Mouse (Mus musculus): ENCODE data around the gene Vav2. TPM values are rescaled to one million over a fixed set of nuclear protein-coding genes. Genes with fewer than 3 reads are reported as not detected.

The Vav2 gene
- polyA plus RNA-seq, 1 experiment from 2014 or later: 16.4 TPM

DNA sequence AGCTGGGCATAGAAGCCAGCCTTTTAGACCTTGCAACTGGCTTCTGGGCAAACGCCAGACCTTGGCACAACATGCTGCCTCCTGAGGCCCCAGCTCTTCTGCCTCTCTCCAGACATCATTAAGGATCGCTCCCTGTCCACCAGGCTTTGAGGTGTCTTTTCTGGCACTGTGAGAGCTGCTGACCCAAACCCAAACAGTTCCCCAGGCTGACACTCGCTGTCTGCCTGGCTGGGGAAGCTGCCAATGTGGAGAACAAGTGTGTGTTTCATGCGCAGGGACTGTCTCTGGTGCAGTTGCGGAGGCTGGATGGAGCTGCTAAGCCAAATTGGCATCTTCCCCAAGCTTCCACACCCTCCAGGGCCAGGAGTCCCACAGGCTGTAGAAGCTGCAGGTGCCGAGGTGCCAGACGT, 203.8 kb downstream of the Vav2 start:
- DNase-seq: no peak
- no peaks in the 10 kb centered on the region for H3K36me3 ChIP-seq (ENCODE audit: control insufficient read depth, insufficient read depth, low read length)
- 87% methylated on average over 7 of the region's 7 CpGs for WGBS
- H3K4me2 ChIP-seq (ENCODE audit: low read length): no peak overlapping the region
- no peak overlapping the region for H3K9ac ChIP-seq (replicated peaks; ENCODE audit: low read length)
- H3K27me3 ChIP-seq (ENCODE audit: control insufficient read depth, insufficient read depth, low read length): no peaks in the 10 kb centered on the region
- H3K4me3 ChIP-seq (replicated peaks; ENCODE audit: low read depth, low read length): no peak overlapping the region
- H3K9me3 ChIP-seq (ENCODE audit: control insufficient read depth, low read length): no peaks in the 10 kb centered on the region
- ATAC-seq (ENCODE audit: low FRiP score, low TSS enrichment): no peak
- H3K27ac ChIP-seq (replicated peaks; ENCODE audit: low read depth, low read length): no peak overlapping the region
- no peaks in the 10 kb centered on the region for H3K4me1 ChIP-seq (ENCODE audit: control insufficient read depth, insufficient read depth, low read length)

DNA sequence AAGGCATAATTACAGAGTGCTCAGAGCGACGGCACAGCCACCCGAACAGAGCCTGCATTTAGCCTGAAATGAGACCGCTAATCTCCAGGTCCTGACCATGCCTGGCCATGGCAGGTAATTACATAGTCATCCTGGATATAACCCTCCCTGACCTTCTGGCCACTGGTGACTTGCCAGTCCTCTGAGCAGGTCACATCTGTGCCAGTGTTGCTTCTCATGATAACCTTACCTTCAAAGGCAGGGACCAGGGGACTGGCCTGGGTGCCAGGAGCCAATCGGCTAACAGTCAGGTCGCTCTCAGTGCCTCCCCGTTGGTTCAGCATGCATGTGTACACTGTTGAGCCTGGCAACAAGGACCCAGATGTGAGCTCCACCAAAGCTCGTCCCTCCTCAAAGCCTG, 208.3 kb downstream of the Vav2 start:
- ATAC-seq (ENCODE audit: low FRiP score, low TSS enrichment): no peak
- 90% methylated on average over 8 of the region's 8 CpGs for WGBS
- Histone ChIP-seq H3K4me1 (ENCODE audit: control insufficient read depth, insufficient read depth, low read length) (no peaks in the 10 kb centered on the region), H3K9me3 (ENCODE audit: control insufficient read depth, low read length) (no peaks in the 10 kb centered on the region), H3K27ac (replicated peaks; ENCODE audit: low read depth, low read length) (no peak overlapping the region), H3K36me3 (ENCODE audit: control insufficient read depth, insufficient read depth, low read length) (no peaks in the 10 kb centered on the region), H3K4me2 (ENCODE audit: low read length) (no peak overlapping the region), H3K27me3 (ENCODE audit: control insufficient read depth, insufficient read depth, low read length) (no peaks in the 10 kb centered on the region), H3K4me3 (replicated peaks; ENCODE audit: low read depth, low read length) (no peak overlapping the region), H3K9ac (replicated peaks; ENCODE audit: low read length) (no peak overlapping the region)
- DNase-seq: no peak

DNA sequence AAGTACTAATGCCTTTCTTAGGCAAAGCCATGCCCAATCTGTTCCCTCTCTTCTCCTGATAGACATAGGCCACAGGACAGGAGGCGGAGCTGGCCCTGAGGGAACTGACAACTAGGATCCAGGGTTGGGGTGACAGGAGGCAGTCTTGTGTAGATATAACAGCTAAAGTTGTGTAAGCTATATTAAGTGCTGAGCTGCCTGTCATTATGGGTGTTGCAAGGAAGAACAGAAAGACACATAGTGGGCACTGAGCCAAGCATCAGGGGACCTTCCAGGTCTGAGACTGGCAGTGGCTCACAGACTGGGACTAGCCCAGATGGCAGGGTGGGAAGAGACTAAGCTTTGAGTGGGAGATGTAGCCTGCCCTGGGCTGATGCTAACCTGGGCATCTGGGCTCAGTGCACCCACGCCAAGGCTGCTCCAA, 208.7 kb downstream of the Vav2 start:
- WGBS: 84% methylated on average over 2 of the region's 2 CpGs
- Histone ChIP-seq H3K4me3 (replicated peaks; ENCODE audit: low read depth, low read length) (no peak overlapping the region), H3K27me3 (ENCODE audit: control insufficient read depth, insufficient read depth, low read length) (no peaks in the 10 kb centered on the region), H3K4me1 (ENCODE audit: control insufficient read depth, insufficient read depth, low read length) (no peaks in the 10 kb centered on the region), H3K9me3 (ENCODE audit: control insufficient read depth, low read length) (no peaks in the 10 kb centered on the region), H3K27ac (replicated peaks; ENCODE audit: low read depth, low read length) (no peak overlapping the region), H3K9ac (replicated peaks; ENCODE audit: low read length) (no peak overlapping the region), H3K36me3 (ENCODE audit: control insufficient read depth, insufficient read depth, low read length) (no peaks in the 10 kb centered on the region), H3K4me2 (ENCODE audit: low read length) (no peak overlapping the region)
- DNase-seq (no peak), ATAC-seq (ENCODE audit: low FRiP score, low TSS enrichment) (no peak)

DNA sequence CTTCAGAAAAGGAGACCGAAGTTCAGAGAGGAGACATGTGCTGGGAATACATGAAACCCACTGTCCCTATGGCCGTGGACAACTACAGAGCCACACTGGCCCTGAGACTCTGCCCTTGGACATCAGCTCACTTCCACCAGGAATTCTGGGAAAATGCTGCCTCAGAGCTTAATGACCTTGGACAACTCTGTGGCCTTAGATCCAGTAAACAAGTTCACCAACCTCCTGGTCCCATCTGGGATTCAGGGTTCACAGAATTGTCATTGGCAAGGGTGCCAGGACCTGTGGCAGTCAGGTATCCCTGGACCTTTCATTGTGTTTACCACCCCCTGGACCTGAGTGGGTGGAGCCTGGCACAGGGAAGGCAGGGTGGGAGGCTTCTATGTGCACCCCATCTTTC, 211.3 kb downstream of the Vav2 start:
- no peaks in the 10 kb centered on the region for H3K9me3 ChIP-seq (ENCODE audit: control insufficient read depth, low read length)
- 84% methylated on average over 2 of the region's 2 CpGs for WGBS
- H3K36me3 ChIP-seq (ENCODE audit: control insufficient read depth, insufficient read depth, low read length): no peaks in the 10 kb centered on the region
- no peaks in the 10 kb centered on the region for H3K4me1 ChIP-seq (ENCODE audit: control insufficient read depth, insufficient read depth, low read length)
- no peak overlapping the region for H3K9ac ChIP-seq (replicated peaks; ENCODE audit: low read length)
- no peak overlapping the region for H3K27ac ChIP-seq (replicated peaks; ENCODE audit: low read depth, low read length)
- DNase-seq: no peak
- ATAC-seq (ENCODE audit: low FRiP score, low TSS enrichment): no peak
- no peak overlapping the region for H3K4me3 ChIP-seq (replicated peaks; ENCODE audit: low read depth, low read length)
- no peaks in the 10 kb centered on the region for H3K27me3 ChIP-seq (ENCODE audit: control insufficient read depth, insufficient read depth, low read length)
- H3K4me2 ChIP-seq (ENCODE audit: low read length): no peak overlapping the region

Small RNA genes within 50 kb of the gene (microRNA-seq; reads per million reads assigned to microRNA genes)
- gene Gm24049: not detected
- gene Mir7578: not detected

Other genes starting within 250 kb of the Vav2 start
- gene Sardh, start 178.7 kb downstream of the Vav2 start, polyA plus RNA-seq (2014; fragmentation: Nextera tagmentation; extraction: Ambion mirVana): 3.2 and 4.5 TPM in 2 replicates
- 37.8 and 45.1 TPM in 2 replicates for gene Brd3os, start 15.3 kb upstream of the Vav2 start, polyA plus RNA-seq (2014; fragmentation: Nextera tagmentation; extraction: Ambion mirVana)
- 165 and 174 TPM in 2 replicates for gene Brd3, start 80.6 kb upstream of the Vav2 start, polyA plus RNA-seq (2014; fragmentation: Nextera tagmentation; extraction: Ambion mirVana)
- 31.9 and 44.2 TPM in 2 replicates for gene Wdr5, start 88.1 kb upstream of the Vav2 start, polyA plus RNA-seq (2014; fragmentation: Nextera tagmentation; extraction: Ambion mirVana)
- gene Rxra, start 249.4 kb upstream of the Vav2 start, polyA plus RNA-seq (2014; fragmentation: Nextera tagmentation; extraction: Ambion mirVana): 1.9 and 2.5 TPM in 2 replicates

Measured in midbrain, embryonic 14.5 days (tissue).